Mouse (Mus musculus) cerebellum, adult 2 months (tissue): ENCODE data around the gene Gm28051.

ENCODE experiments used
- CTCF ChIP-seq: fragments of 200-500 bp; IDR thresholded peaks from 2 replicates; pipeline ENCODE4 v1.5.1; 2011; ENCODE audit warnings: low read depth, mild to moderate bottlenecking, control low read depth, low read length, moderate library complexity, borderline replicate concordance; ENCODE audit not compliant: insufficient read depth
- POLR2A ChIP-seq: fragments of 200-500 bp; IDR thresholded peaks from 2 replicates; pipeline ENCODE4 v1.6.1; 2011; ENCODE audit warnings: low read length, control low read depth, borderline replicate concordance; ENCODE audit not compliant: insufficient read depth

- no peak for TF ChIP-seq POLR2A
- no peak for TF ChIP-seq CTCF
Measured at GRCm38 (mm10) chr12:102776035-102776434, 18.5 kb upstream of the Gm28051 start.
